Mouse (Mus musculus): ENCODE results near the gene Cacna2d3. TPM values are rescaled to one million over a fixed set of nuclear protein-coding genes. Genes with fewer than 3 reads are reported as not detected.

The Cacna2d3 gene
- polyA plus RNA-seq, 1 experiment from 2014 or later: 0.92 TPM

GRCm38 (mm10) chr14:29228471-29228870, 493.2 kb downstream of the Cacna2d3 start:
- no peak overlapping the region for H3K9ac ChIP-seq (ENCODE audit: low read depth, low read length)
- ATAC-seq: no peak

GRCm38 (mm10) chr14:29227959-29228358, 493.7 kb downstream of the Cacna2d3 start:
- Histone ChIP-seq H3K27me3 (replicated peaks; ENCODE audit: control insufficient read depth, insufficient read depth, low read length) (no peaks in the 10 kb centered on the region), H3K36me3 (ENCODE audit: control insufficient read depth, insufficient read depth, low read length) (no peaks in the 10 kb centered on the region), H3K27ac (ENCODE audit: low read length) (no peak overlapping the region), H3K9ac (ENCODE audit: low read depth, low read length) (no peak overlapping the region), H3K9me3 (ENCODE audit: control insufficient read depth, low read length) (no peaks in the 10 kb centered on the region), H3K4me2 (ENCODE audit: low read depth, low read length) (no peak overlapping the region), H3K4me3 (ENCODE audit: low read length) (no peak overlapping the region), H3K4me1 (ENCODE audit: control insufficient read depth, insufficient read depth, low read length) (no peaks in the 10 kb centered on the region)
- 85% methylated on average over 2 of the region's 2 CpGs for WGBS
- no peak for ATAC-seq

More at GRCm38 (mm10) chr14:29228471-29228870, 493.2 kb downstream of the Cacna2d3 start:
- Histone ChIP-seq H3K4me1 (ENCODE audit: control insufficient read depth, insufficient read depth, low read length) (no peaks in the 10 kb centered on the region), H3K4me3 (ENCODE audit: low read length) (no peak overlapping the region), H3K27me3 (replicated peaks; ENCODE audit: control insufficient read depth, insufficient read depth, low read length) (no peaks in the 10 kb centered on the region), H3K36me3 (ENCODE audit: control insufficient read depth, insufficient read depth, low read length) (no peaks in the 10 kb centered on the region), H3K4me2 (ENCODE audit: low read depth, low read length) (no peak overlapping the region), H3K9me3 (ENCODE audit: control insufficient read depth, low read length) (no peaks in the 10 kb centered on the region), H3K27ac (ENCODE audit: low read length) (no peak overlapping the region)

DNA sequence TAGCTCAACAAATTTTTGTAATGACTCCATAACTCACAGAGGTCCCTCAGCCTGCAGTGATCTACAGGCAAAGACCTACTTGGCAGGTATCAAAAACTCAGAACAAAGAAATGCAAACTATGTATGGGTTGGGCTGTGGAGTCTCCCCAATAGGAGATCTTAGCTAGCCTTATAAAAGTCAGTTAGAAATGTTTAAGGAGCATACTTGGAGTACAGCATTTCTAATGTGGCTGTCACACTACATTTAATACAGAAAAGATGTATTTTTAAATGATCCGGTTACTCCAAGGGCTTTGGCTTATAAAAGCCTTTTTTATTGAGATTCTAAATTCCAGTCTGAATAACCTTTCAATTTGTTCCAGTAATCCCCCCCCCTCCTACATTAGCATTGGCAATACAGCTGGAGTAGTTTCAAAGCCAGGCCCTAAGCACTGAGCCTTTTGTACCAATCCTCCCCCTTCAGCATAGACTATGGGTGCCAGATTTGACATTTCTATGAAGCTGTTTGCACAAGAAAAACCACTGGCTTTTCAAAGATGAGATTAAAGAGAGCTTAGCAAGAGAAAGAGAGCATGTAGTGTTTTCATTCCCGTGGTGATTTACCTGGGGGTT, 495.8 kb downstream of the Cacna2d3 start:
- WGBS: 46% methylated on average over 2 of the region's 2 CpGs
- Histone ChIP-seq H3K36me3 (ENCODE audit: control insufficient read depth, insufficient read depth, low read length) (no peaks in the 10 kb centered on the region), H3K9ac (ENCODE audit: low read depth, low read length) (no peak overlapping the region), H3K4me2 (ENCODE audit: low read depth, low read length) (no peak overlapping the region), H3K4me1 (ENCODE audit: control insufficient read depth, insufficient read depth, low read length) (no peaks in the 10 kb centered on the region), H3K9me3 (ENCODE audit: control insufficient read depth, low read length) (no peaks in the 10 kb centered on the region), H3K4me3 (ENCODE audit: low read length) (no peak overlapping the region), H3K27me3 (replicated peaks; ENCODE audit: control insufficient read depth, insufficient read depth, low read length) (no peaks in the 10 kb centered on the region), H3K27ac (ENCODE audit: low read length) (no peak overlapping the region)
- ATAC-seq: no peak

- Histone ChIP-seq H3K9me3 (ENCODE audit: control insufficient read depth, low read length) (no peaks in the 10 kb centered on the region), H3K9ac (ENCODE audit: low read depth, low read length) (no peak overlapping the region), H3K4me2 (ENCODE audit: low read depth, low read length) (no peak overlapping the region), H3K4me3 (ENCODE audit: low read length) (no peak overlapping the region), H3K4me1 (ENCODE audit: control insufficient read depth, insufficient read depth, low read length) (no peaks in the 10 kb centered on the region), H3K36me3 (ENCODE audit: control insufficient read depth, insufficient read depth, low read length) (no peaks in the 10 kb centered on the region), H3K27ac (ENCODE audit: low read length) (no peak overlapping the region), H3K27me3 (replicated peaks; ENCODE audit: control insufficient read depth, insufficient read depth, low read length) (no peaks in the 10 kb centered on the region)
- no peak for ATAC-seq
- WGBS: 88% methylated on average over 1 of the region's 1 CpGs
Observed at GRCm38 (mm10) chr14:29223012-29223411, 498.7 kb downstream of the Cacna2d3 start.

GRCm38 (mm10) chr14:29222191-29222882, 499.3 kb downstream of the Cacna2d3 start:
- no peak overlapping the region for H3K4me3 ChIP-seq (ENCODE audit: low read length)
- no peaks in the 10 kb centered on the region for H3K36me3 ChIP-seq (ENCODE audit: control insufficient read depth, insufficient read depth, low read length)
- H3K9me3 ChIP-seq (ENCODE audit: control insufficient read depth, low read length): no peaks in the 10 kb centered on the region
- ATAC-seq: no peak
- WGBS: 77% methylated on average over 4 of the region's 4 CpGs
- no peak overlapping the region for H3K4me2 ChIP-seq (ENCODE audit: low read depth, low read length)
- no peak overlapping the region for H3K27ac ChIP-seq (ENCODE audit: low read length)
- H3K9ac ChIP-seq (ENCODE audit: low read depth, low read length): no peak overlapping the region
- H3K27me3 ChIP-seq (replicated peaks; ENCODE audit: control insufficient read depth, insufficient read depth, low read length): no peaks in the 10 kb centered on the region
- H3K4me1 ChIP-seq (ENCODE audit: control insufficient read depth, insufficient read depth, low read length): no peaks in the 10 kb centered on the region

- H3K4me3 ChIP-seq (ENCODE audit: low read length): no peak overlapping the region
- H3K9ac ChIP-seq (ENCODE audit: low read depth, low read length): no peak overlapping the region
- H3K36me3 ChIP-seq (ENCODE audit: control insufficient read depth, insufficient read depth, low read length): no peaks in the 10 kb centered on the region
- WGBS: 88% methylated on average over 1 of the region's 1 CpGs
- ATAC-seq: no peak
- H3K27ac ChIP-seq (ENCODE audit: low read length): no peak overlapping the region
- H3K27me3 ChIP-seq (replicated peaks; ENCODE audit: control insufficient read depth, insufficient read depth, low read length): no peaks in the 10 kb centered on the region
- H3K4me1 ChIP-seq (ENCODE audit: control insufficient read depth, insufficient read depth, low read length): no peaks in the 10 kb centered on the region
- H3K9me3 ChIP-seq (ENCODE audit: control insufficient read depth, low read length): no peaks in the 10 kb centered on the region
- no peak overlapping the region for H3K4me2 ChIP-seq (ENCODE audit: low read depth, low read length)
Observed at GRCm38 (mm10) chr14:29216106-29216505, 505.6 kb downstream of the Cacna2d3 start.

DNA sequence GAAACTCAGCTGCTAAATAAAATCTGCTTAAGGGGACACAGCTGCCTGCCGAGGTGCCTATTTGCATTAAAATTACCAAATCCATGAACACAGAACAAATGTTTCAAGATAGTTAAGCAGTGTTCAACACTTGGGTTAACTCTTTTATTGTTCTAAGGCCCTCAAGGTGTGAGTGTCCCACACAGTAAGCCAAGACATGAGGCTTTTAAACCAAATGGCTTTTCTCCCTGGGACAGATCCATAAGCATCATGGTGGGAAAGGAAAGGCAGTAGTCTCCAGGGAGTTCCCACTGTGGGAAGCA, 516.7 kb downstream of the Cacna2d3 start:
- H3K9me3 ChIP-seq (ENCODE audit: control insufficient read depth, low read length): no peaks in the 10 kb centered on the region
- H3K27ac ChIP-seq (ENCODE audit: low read length): no peak overlapping the region
- H3K27me3 ChIP-seq (replicated peaks; ENCODE audit: control insufficient read depth, insufficient read depth, low read length): no peaks in the 10 kb centered on the region
- no peak overlapping the region for H3K9ac ChIP-seq (ENCODE audit: low read depth, low read length)
- H3K4me3 ChIP-seq (ENCODE audit: low read length): no peak overlapping the region
- WGBS: 60% methylated on average over 1 of the region's 1 CpGs
- ATAC-seq: no peak
- no peaks in the 10 kb centered on the region for H3K4me1 ChIP-seq (ENCODE audit: control insufficient read depth, insufficient read depth, low read length)
- no peaks in the 10 kb centered on the region for H3K36me3 ChIP-seq (ENCODE audit: control insufficient read depth, insufficient read depth, low read length)
- no peak overlapping the region for H3K4me2 ChIP-seq (ENCODE audit: low read depth, low read length)

DNA sequence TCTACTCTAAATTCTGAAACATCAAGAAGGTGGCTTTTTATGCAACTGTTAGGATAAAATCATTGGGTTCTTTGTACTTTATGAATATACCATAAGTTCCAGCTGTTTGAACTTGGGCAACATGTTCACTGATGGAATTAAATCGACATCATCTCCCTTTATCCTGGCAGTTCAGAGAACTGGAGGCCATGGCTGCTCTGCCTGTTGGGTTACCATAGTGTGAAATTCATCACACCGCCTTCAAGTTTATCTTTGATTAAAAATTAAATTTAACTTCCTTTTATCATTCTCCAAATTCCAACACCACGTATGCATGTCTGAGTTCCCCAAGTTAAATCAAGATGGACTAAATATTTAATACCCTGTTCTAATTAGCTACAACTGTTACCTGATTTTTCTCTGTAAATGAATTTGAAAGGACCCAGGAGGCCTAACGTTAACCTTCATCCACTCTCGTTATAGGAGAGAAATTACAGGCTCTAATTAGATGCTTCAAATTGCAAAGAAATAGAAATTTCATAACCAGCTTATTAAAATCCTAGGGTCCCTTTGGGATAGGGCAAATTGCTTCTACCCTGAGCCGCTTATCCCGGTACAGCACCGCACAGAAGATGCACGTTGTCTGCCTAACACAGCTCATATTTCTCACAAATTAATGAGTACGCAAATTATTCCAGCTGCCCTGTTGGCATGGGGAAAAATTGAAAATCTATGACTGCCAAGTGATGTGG, 517.3 kb downstream of the Cacna2d3 start:
- Histone ChIP-seq H3K9ac (ENCODE audit: low read depth, low read length) (no peak overlapping the region), H3K9me3 (ENCODE audit: control insufficient read depth, low read length) (no peaks in the 10 kb centered on the region), H3K27me3 (replicated peaks; ENCODE audit: control insufficient read depth, insufficient read depth, low read length) (no peaks in the 10 kb centered on the region), H3K4me3 (ENCODE audit: low read length) (no peak overlapping the region), H3K4me2 (ENCODE audit: low read depth, low read length) (no peak overlapping the region), H3K27ac (ENCODE audit: low read length) (no peak overlapping the region), H3K4me1 (ENCODE audit: control insufficient read depth, insufficient read depth, low read length) (no peaks in the 10 kb centered on the region), H3K36me3 (ENCODE audit: control insufficient read depth, insufficient read depth, low read length) (no peaks in the 10 kb centered on the region)
- 77% methylated on average over 10 of the region's 10 CpGs for WGBS
- no peak for ATAC-seq

GRCm38 (mm10) chr14:29196171-29196570, 525.5 kb downstream of the Cacna2d3 start:
- no peak overlapping the region for H3K27ac ChIP-seq (ENCODE audit: low read length)
- ATAC-seq: no peak
- H3K9ac ChIP-seq (ENCODE audit: low read depth, low read length): no peak overlapping the region
- no peaks in the 10 kb centered on the region for H3K27me3 ChIP-seq (replicated peaks; ENCODE audit: control insufficient read depth, insufficient read depth, low read length)
- no peak overlapping the region for H3K4me3 ChIP-seq (ENCODE audit: low read length)
- no peaks in the 10 kb centered on the region for H3K36me3 ChIP-seq (ENCODE audit: control insufficient read depth, insufficient read depth, low read length)
- no peaks in the 10 kb centered on the region for H3K4me1 ChIP-seq (ENCODE audit: control insufficient read depth, insufficient read depth, low read length)
- no peak overlapping the region for H3K4me2 ChIP-seq (ENCODE audit: low read depth, low read length)
- no peaks in the 10 kb centered on the region for H3K9me3 ChIP-seq (ENCODE audit: control insufficient read depth, low read length)

Measured in intestine, embryonic 16.5 days (tissue).